Mouse (Mus musculus) megakaryocyte, embryonic 14.5 days (primary cell): Measurements from ENCODE around the gene Olfr68.
"Not testable (repeated sequence)": the region's sequence is repeated elsewhere in the genome, so short reads cannot be mapped to it uniquely, and the experiment has no call there.

ENCODE experiments used
- FLI1 ChIP-seq: IDR thresholded peaks from 2 replicates; pipeline ENCODE4 v1.6.1; 2012; ENCODE audit warnings: low read length, inconsistent platforms, mixed read lengths
- GATA1 ChIP-seq: IDR thresholded peaks from 3 replicates; pipeline ENCODE4 v1.6.1; 2012; ENCODE audit warnings: mixed read lengths, low read length, inconsistent platforms, borderline replicate concordance

DNA sequence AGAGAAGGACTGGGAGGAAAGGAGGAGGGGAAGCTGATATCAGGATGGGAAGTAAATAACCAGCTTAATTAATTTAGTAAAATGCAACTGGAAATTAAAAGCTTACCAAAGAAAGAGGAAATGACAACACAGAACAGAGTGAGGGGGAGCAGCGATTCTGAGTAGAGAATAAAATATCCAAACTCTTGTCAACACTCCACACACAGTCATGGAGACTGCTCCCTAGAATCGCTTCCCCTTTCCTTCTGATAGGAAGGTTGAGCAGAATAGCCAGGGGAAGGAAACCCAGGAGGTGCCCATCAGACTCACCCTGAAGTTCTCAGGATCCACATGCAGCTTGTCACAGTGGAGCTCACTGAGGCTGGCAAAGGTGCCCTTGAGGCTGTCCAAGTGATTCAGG, 47.6 kb upstream of the Olfr68 start:
- not testable (repeated sequence) for TF ChIP-seq GATA1, FLI1
